Mouse (Mus musculus) lung, embryonic 14.5 days (tissue): Measurements from ENCODE around the gene Mrpl38. TPM values are rescaled to one million over a fixed set of nuclear protein-coding genes. Genes with fewer than 3 reads are reported as not detected.
A peak's percentile ranks its signal among the peaks of the same experiment; 100 is the strongest.

Experiments used
- ATAC-seq: fragments of 200-750 bp; cut with Nextera tagmentation; 2 replicates; pipeline ENCODE4 v1.8.0; 2017; ENCODE audit warnings: mild to moderate bottlenecking, moderate TSS enrichment, moderate library complexity; ENCODE audit not compliant: insufficient read depth
- DNase-seq: peaks from one replicate; pipeline ENCODE4 v3.0.0-alpha.2; 2015
- H3K27ac ChIP-seq: fragments of 300-500 bp; sonication (generic); 2 replicates; pipeline ENCODE4 v1.5.1; 2014; ENCODE audit warnings: low read depth, mild to moderate bottlenecking, moderate library complexity
- H3K27me3 ChIP-seq: fragments of 300-500 bp; sonication (generic); 2 replicates; pipeline ENCODE4 v1.6.1; 2014; ENCODE audit warnings: low read length, control low read depth; ENCODE audit not compliant: insufficient read depth
- H3K36me3 ChIP-seq: fragments of 300-500 bp; sonication (generic); 2 replicates; pipeline ENCODE4 v1.6.1; 2014; ENCODE audit warnings: control low read depth; ENCODE audit not compliant: insufficient read depth
- H3K4me1 ChIP-seq: fragments of 300-500 bp; sonication (generic); 2 replicates; pipeline ENCODE4 v1.6.1; 2014; ENCODE audit warnings: antibody characterized with exemption, control low read depth; ENCODE audit not compliant: insufficient read depth
- H3K4me2 ChIP-seq: fragments of 300-500 bp; sonication (generic); 2 replicates; pipeline ENCODE4 v1.6.1; 2014; ENCODE audit warnings: mild to moderate bottlenecking
- H3K4me3 ChIP-seq: fragments of 300-500 bp; sonication (generic); 2 replicates; pipeline ENCODE4 v1.5.1; 2014; ENCODE audit warnings: low read depth, low read length
- H3K9ac ChIP-seq: fragments of 300-500 bp; sonication (generic); 2 replicates; pipeline ENCODE4 v1.6.1; 2014
- H3K9me3 ChIP-seq: fragments of 300-500 bp; sonication (generic); 2 replicates; pipeline ENCODE4 v1.6.1; 2016; ENCODE audit warnings: low read depth, low read length, control low read depth
- CTCF ChIP-seq: IDR thresholded peaks from 2 replicates; pipeline ENCODE4 v1.5.1; 2016; ENCODE audit warnings: antibody characterized with exemption, low read depth
- WGBS: fragments of 180-500 bp; shearing (Covaris S2); extraction: QIAGEN DNeasy Blood & Tissue Kit; methylation state at CpG from one replicate; pipeline ENCODE4 v1.1.7; 2014; 5-methylcytosine and 5-hydroxymethylcytosine counted together
- polyA plus RNA-seq: library from polyadenylated mRNA; unstranded; fragments of >200 nt; fragmentation: Nextera tagmentation; extraction: Ambion mirVana; gene quantifications from 2 replicates; pipeline ENCODE4 v1.2.1, GENCODE M21; 2014

Gene Mrpl38
- 89.3 and 91.9 TPM in 2 replicates for polyA plus RNA-seq

GRCm38 (mm10) chr11:116138468-116139138 is at the start of gene Mrpl38:
Mrpl38 (minus strand) TSS chr11:116138868.
- WGBS = under 1% methylated on average over 60 of the region's 60 CpGs
- peak; percentile 98 for DNase-seq
- Histone ChIP-seq H3K4me3 (peak within 1 kb of the TSS; percentile 92), H3K9ac (peak within 1 kb of the TSS; percentile 78), H3K27me3 (no peaks in the 10 kb centered on the region), H3K36me3 (peaks cover 44% of the 10 kb centered on the region), H3K27ac (peak within 1 kb of the TSS; percentile 72), H3K4me1 (no peaks in the 10 kb centered on the region), H3K9me3 (no peaks in the 10 kb centered on the region), H3K4me2 (peak within 1 kb of the TSS; percentile 79)
- peak; percentile 96 for ATAC-seq
- peak; percentile 85 for TF ChIP-seq CTCF

GRCm38 (mm10) chr11:116187226-116187930 is 48.7 kb upstream of the Mrpl38 start:
- H3K9me3 ChIP-seq = no peaks in the 10 kb centered on the region
- 50% methylated on average over 11 of the region's 11 CpGs for WGBS
- H3K4me2 ChIP-seq = no peak overlapping the region
- no peak overlapping the region for H3K4me3 ChIP-seq
- H3K27me3 ChIP-seq = no peaks in the 10 kb centered on the region
- no peak for TF ChIP-seq CTCF
- H3K9ac ChIP-seq = no peak overlapping the region
- DNase-seq = no peak
- H3K36me3 ChIP-seq = peaks cover 40% of the 10 kb centered on the region
- no peaks in the 10 kb centered on the region for H3K4me1 ChIP-seq
- no peak overlapping the region for H3K27ac ChIP-seq
- ATAC-seq = no peak

GRCm38 (mm10) chr11:116186360-116186759 is 47.7 kb upstream of the Mrpl38 start:
- Histone ChIP-seq H3K9me3 (no peaks in the 10 kb centered on the region), H3K27ac (no peak overlapping the region), H3K4me3 (no peak overlapping the region), H3K36me3 (peaks cover 43% of the 10 kb centered on the region), H3K4me2 (no peak overlapping the region), H3K27me3 (no peaks in the 10 kb centered on the region), H3K4me1 (no peaks in the 10 kb centered on the region), H3K9ac (no peak overlapping the region)
- TF ChIP-seq CTCF = no peak
- 83% methylated on average over 11 of the region's 11 CpGs for WGBS
- ATAC-seq (no peak), DNase-seq (no peak)

- Histone ChIP-seq H3K27ac (no peak overlapping the region), H3K9ac (no peak overlapping the region), H3K9me3 (no peaks in the 10 kb centered on the region), H3K36me3 (peaks cover 42% of the 10 kb centered on the region), H3K4me3 (no peak overlapping the region), H3K27me3 (no peaks in the 10 kb centered on the region), H3K4me2 (no peak overlapping the region), H3K4me1 (no peaks in the 10 kb centered on the region)
- WGBS = 80% methylated on average over 3 of the region's 3 CpGs
- no peak for ATAC-seq
- no peak for DNase-seq
- TF ChIP-seq CTCF = no peak
These were observed 47.2 kb upstream of the Mrpl38 start for GRCm38 (mm10) chr11:116185836-116186235.

- no peaks in the 10 kb centered on the region for H3K27me3 ChIP-seq
- H3K27ac ChIP-seq = no peak overlapping the region
- no peak overlapping the region for H3K9ac ChIP-seq
- no peak overlapping the region for H3K4me3 ChIP-seq
- no peaks in the 10 kb centered on the region for H3K9me3 ChIP-seq
- ATAC-seq (no peak), DNase-seq (no peak)
- 83% methylated on average over 20 of the region's 20 CpGs for WGBS
- H3K4me2 ChIP-seq = no peak overlapping the region
- peaks cover 72% of the 10 kb centered on the region for H3K36me3 ChIP-seq
- H3K4me1 ChIP-seq = no peaks in the 10 kb centered on the region
- no peak for TF ChIP-seq CTCF
These were observed 39.9 kb upstream of the Mrpl38 start for GRCm38 (mm10) chr11:116178411-116179121.

GRCm38 (mm10) chr11:116176010-116176409 is 37.3 kb upstream of the Mrpl38 start:
- H3K27ac ChIP-seq = no peak overlapping the region

More at GRCm38 (mm10) chr11:116176010-116176409, 37.3 kb upstream of the Mrpl38 start:
- ATAC-seq = no peak
- H3K9me3 ChIP-seq = no peaks in the 10 kb centered on the region
- H3K4me2 ChIP-seq = no peak overlapping the region
- no peaks in the 10 kb centered on the region for H3K27me3 ChIP-seq
- no peak overlapping the region for H3K4me3 ChIP-seq
- 75% methylated on average over 7 of the region's 7 CpGs for WGBS
- H3K9ac ChIP-seq = no peak overlapping the region
- no peak for TF ChIP-seq CTCF
- H3K4me1 ChIP-seq = no peaks in the 10 kb centered on the region
- H3K36me3 ChIP-seq = peaks cover 88% of the 10 kb centered on the region
- no peak for DNase-seq
